Mouse (Mus musculus) limb, embryonic 13.5 days (tissue): ENCODE measurements around the gene Urah. TPM values are rescaled to one million over a fixed set of nuclear protein-coding genes. Genes with fewer than 3 reads are reported as not detected.

Experiments
- ATAC-seq: fragments of 200-750 bp; cut with Nextera tagmentation; 2 replicates; pipeline ENCODE4 v1.8.0; 2017; ENCODE audit warnings: low read depth, moderate number of reproducible peaks, moderate TSS enrichment; ENCODE audit not compliant: low FRiP score
- H3K27ac ChIP-seq: fragments of 300-500 bp; sonication (generic); 2 replicates; pipeline ENCODE4 v1.5.1; 2015; ENCODE audit warnings: inconsistent platforms, mild to moderate bottlenecking, moderate library complexity
- H3K27me3 ChIP-seq: fragments of 300-500 bp; sonication (generic); 2 replicates; pipeline ENCODE4 v1.6.1; 2015; ENCODE audit warnings: mild to moderate bottlenecking, inconsistent platforms
- H3K36me3 ChIP-seq: fragments of 300-500 bp; sonication (generic); 2 replicates; pipeline ENCODE4 v1.6.1; 2015; ENCODE audit warnings: inconsistent platforms, mild to moderate bottlenecking, moderate library complexity
- H3K4me1 ChIP-seq: fragments of 300-500 bp; sonication (generic); 2 replicates; pipeline ENCODE4 v1.6.1; 2015; ENCODE audit warnings: inconsistent platforms
- H3K4me2 ChIP-seq: fragments of 300-500 bp; sonication (generic); replicated peaks from 2 replicates; pipeline ENCODE4 v1.6.1; 2015; ENCODE audit warnings: inconsistent platforms, mild to moderate bottlenecking, moderate library complexity
- H3K4me3 ChIP-seq: fragments of 300-500 bp; sonication (generic); 2 replicates; pipeline ENCODE4 v1.5.1; 2015; ENCODE audit warnings: moderate library complexity, mild to moderate bottlenecking, inconsistent platforms
- H3K9ac ChIP-seq: fragments of 300-500 bp; sonication (generic); 2 replicates; pipeline ENCODE4 v1.6.1; 2015; ENCODE audit warnings: mild to moderate bottlenecking, inconsistent platforms
- H3K9me3 ChIP-seq: fragments of 300-500 bp; sonication (generic); 2 replicates; pipeline ENCODE4 v1.6.1; 2016; ENCODE audit warnings: inconsistent platforms
- WGBS: fragments of 180-500 bp; shearing (Covaris S2); methylation state at CpG from one replicate; pipeline ENCODE4 v1.1.7; 2015; 5-methylcytosine and 5-hydroxymethylcytosine counted together
- polyA plus RNA-seq: library from polyadenylated mRNA; unstranded; fragments of >200 nt; fragmentation: Nextera tagmentation; extraction: Ambion mirVana; gene quantifications from 2 replicates; pipeline ENCODE4 v1.2.1, GENCODE M21; 2015

Gene Urah
- polyA plus RNA-seq: 1.0 and 1.4 TPM in 2 replicates

DNA sequence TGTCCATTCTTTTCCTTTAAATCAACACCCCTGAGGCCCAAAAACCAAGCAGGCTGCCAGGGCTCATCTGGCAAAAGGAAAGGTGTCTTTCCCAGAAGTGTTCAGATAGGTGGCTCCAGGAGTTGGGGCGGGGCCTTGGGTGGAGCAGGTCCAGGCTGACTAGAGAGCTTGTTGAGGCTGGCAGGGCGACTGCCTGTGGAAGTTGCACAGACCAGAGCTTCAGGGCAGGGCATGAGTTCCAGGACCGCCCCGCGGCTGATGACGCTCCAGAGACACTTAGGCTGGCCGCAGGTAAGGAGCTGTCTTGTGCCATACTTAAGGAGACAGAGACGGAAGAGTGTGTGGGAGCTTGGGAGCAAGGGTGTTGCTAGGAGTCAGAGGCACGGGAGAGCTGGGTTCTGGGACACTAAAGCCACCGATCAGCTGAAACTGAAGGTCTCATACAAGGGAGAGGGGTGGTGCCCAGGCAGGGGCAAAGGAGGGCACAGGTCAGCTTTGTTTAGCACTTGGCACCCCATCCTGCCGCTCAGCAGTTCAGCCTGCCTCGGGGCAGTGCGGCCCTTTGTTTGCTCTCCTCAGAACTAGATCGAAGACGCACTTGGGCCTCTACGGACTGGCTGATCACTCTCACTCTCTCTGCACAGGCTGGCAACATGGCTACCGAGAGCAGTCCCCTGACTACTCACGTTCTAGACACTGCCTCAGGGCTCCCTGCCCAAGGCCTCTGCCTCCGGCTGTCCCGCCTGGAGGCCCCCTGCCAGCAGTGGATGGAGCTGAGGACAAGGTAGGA is at the start of gene Urah:
Urah (plus strand) TSS at position 51 of the 790 bp plus-strand sequence.
- Histone ChIP-seq H3K9me3 (no peaks in the 10 kb centered on the region), H3K9ac (no peak within 1 kb of the TSS), H3K27ac (no peak within 1 kb of the TSS), H3K4me3 (no peak within 1 kb of the TSS), H3K36me3 (no peaks in the 10 kb centered on the region), H3K4me2 (no peak within 1 kb of the TSS), H3K27me3 (peaks cover 15% of the 10 kb centered on the region), H3K4me1 (no peaks in the 10 kb centered on the region)
- no peak for ATAC-seq
- 43% methylated on average over 20 of the region's 20 CpGs for WGBS

DNA sequence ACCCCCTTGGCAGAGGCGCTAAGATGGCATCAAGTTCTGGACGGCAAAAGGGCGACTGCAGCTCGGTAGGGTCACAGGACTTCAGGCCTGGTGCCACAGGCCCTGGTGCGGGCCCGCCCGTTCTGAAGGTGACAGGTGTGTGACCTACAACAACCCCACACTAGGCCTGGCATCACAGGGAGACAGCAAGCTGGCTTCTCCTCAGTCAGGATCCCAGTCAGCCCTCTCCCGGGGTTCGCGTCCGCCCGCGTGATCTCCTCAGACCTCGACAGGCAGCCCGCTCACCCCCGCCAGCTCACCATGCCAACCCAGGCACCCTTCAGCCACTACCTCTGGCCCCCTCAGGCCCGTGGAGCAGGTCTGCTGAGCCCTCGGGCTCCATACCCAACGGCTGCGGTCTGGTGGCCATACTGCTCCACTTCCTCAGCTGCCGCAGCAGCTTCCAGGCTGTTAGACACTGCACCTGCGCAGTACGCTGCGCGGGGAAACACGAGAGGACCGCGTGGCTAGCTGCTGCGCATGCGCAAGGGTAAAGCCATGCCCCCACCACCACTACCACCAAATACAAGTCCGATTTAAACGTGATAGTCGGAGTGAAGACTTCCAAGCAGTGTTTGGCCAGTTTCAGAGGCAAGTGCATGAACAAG is 47.3 kb upstream of the Urah start, which contains the start of gene Syce1:
Syce1 (minus strand) TSS at position 447 of the 647 bp plus-strand sequence.
- Histone ChIP-seq H3K36me3 (no peaks in the 10 kb centered on the region), H3K27ac (no peak within 1 kb of the TSS), H3K27me3 (no peaks in the 10 kb centered on the region), H3K9ac (no peak within 1 kb of the TSS), H3K9me3 (no peaks in the 10 kb centered on the region), H3K4me2 (no peak within 1 kb of the TSS), H3K4me3 (no peak within 1 kb of the TSS), H3K4me1 (no peaks in the 10 kb centered on the region)
- WGBS: 81% methylated on average over 33 of the region's 33 CpGs
- ATAC-seq: no peak

DNA sequence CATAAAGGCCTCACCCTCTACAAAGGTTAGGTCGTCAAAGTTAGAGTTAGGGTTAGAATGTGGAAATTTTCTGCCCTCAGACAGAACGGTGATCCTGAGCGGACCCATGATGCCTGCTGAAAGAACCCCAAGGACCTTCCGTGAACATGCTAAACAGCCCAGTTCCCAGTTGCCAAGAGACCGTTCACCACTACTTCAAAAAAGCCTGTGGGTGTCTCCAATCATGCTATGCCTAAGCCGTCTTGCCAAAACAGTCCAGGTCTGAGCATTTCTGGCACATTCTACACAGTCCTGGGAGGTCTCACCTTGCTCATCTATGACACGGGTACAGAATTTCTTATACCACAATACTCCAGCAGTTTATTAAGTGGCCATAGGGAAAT is 46.8 kb upstream of the Urah start:
- no peaks in the 10 kb centered on the region for H3K9me3 ChIP-seq
- no peak overlapping the region for H3K9ac ChIP-seq
- H3K4me2 ChIP-seq: no peak overlapping the region
- no peaks in the 10 kb centered on the region for H3K27me3 ChIP-seq
- H3K4me1 ChIP-seq: no peaks in the 10 kb centered on the region
- 86% methylated on average over 7 of the region's 7 CpGs for WGBS
- H3K36me3 ChIP-seq: no peaks in the 10 kb centered on the region
- no peak overlapping the region for H3K4me3 ChIP-seq
- H3K27ac ChIP-seq: no peak overlapping the region
- ATAC-seq: no peak

DNA sequence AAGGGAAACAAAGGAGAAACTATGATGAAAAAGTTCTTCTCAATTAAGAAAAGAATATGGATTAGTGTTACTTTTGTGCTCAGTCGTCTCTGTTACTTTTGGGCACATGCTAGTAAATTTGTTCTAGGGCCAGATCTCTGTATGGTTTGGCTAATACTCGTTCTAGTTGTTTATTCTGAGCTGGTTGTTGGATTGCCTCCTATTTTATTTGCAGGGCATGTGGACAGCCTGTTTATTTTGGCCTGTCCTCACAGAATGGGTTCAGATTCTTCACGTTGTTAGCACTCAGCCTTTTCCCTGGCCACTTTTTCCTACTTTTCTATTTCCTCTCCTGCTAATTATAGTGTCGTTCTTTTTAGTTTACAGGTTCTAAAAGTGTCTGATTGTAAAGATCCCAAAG is 41.3 kb upstream of the Urah start:
- H3K27me3 ChIP-seq: no peaks in the 10 kb centered on the region
- H3K4me1 ChIP-seq: no peaks in the 10 kb centered on the region
- no peak for ATAC-seq
- no peak overlapping the region for H3K4me3 ChIP-seq
- H3K36me3 ChIP-seq: no peaks in the 10 kb centered on the region
- WGBS: 62% methylated on average over 4 of the region's 4 CpGs
- no peak overlapping the region for H3K27ac ChIP-seq
- H3K9me3 ChIP-seq: no peaks in the 10 kb centered on the region
- no peak overlapping the region for H3K4me2 ChIP-seq
- H3K9ac ChIP-seq: no peak overlapping the region

DNA sequence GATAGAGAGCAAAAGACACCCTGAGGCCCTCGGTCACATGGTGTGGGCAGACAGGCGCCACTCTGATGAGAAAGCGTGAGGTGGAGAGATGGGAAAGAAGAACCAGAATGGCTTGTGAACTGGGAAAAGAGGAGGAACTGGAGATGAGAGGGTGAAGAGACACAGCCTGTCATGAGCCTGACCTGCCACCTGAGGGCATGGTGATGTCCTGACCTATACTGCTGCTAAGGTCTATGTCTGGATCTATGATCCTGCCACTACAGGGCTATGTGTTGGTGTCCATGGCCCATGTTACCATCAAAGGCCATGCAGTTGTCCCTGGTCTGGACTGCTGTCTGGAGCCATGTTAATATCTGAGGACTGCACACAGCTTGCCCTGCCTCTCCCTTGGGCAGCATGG is 37.2 kb upstream of the Urah start:
- H3K36me3 ChIP-seq: no peaks in the 10 kb centered on the region
- no peak overlapping the region for H3K4me2 ChIP-seq
- H3K4me3 ChIP-seq: no peak overlapping the region
- H3K9ac ChIP-seq: no peak overlapping the region
- no peak for ATAC-seq
- WGBS: 82% methylated on average over 3 of the region's 3 CpGs
- no peaks in the 10 kb centered on the region for H3K4me1 ChIP-seq
- H3K27me3 ChIP-seq: no peaks in the 10 kb centered on the region
- H3K27ac ChIP-seq: no peak overlapping the region
- H3K9me3 ChIP-seq: no peaks in the 10 kb centered on the region

DNA sequence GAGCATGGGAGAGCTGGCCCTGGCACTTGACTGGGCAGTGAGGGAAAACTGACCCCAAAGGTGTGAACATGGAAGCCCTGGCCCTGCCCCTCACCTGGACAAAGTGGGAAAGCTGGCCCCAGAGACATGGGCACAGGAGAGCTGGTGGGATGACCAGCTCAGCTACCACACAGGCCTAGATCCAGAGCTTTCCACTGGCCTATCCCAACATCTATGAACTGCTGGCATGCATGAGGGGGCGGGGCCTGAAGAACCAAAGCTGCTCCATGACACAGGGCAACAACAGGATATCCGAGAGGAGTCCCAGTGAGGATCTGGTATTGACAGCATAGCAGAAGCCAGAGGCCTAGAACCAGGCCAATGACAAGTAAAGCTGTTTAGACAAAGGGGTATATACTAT is 36.6 kb upstream of the Urah start:
- Histone ChIP-seq H3K9me3 (no peaks in the 10 kb centered on the region), H3K4me3 (no peak overlapping the region), H3K4me2 (no peak overlapping the region), H3K9ac (no peak overlapping the region), H3K4me1 (no peaks in the 10 kb centered on the region), H3K27ac (no peak overlapping the region), H3K27me3 (no peaks in the 10 kb centered on the region), H3K36me3 (no peaks in the 10 kb centered on the region)
- WGBS: 65% methylated on average over 2 of the region's 2 CpGs
- ATAC-seq: no peak

DNA sequence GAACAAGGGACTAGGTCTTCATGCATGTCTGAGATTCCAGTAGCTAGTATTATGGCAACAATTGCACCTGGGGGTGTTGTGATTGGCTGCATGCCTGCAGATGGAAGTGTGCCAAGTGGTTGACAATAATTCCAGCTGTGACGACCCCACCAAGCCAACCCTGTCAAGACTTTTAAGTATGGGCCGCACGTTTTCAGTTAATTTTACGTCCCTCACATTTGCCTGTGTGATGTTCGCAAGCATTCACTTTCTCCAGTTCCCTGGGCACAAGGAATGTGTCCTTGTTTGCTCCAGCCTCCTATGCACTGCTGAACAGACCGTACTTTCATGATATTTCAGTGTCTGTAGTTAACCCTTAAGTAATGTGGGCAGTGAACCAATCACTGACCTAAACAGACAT is 32.2 kb upstream of the Urah start:
- Histone ChIP-seq H3K9ac (no peak overlapping the region), H3K9me3 (no peaks in the 10 kb centered on the region), H3K27ac (no peak overlapping the region), H3K36me3 (no peaks in the 10 kb centered on the region), H3K27me3 (no peaks in the 10 kb centered on the region), H3K4me1 (no peaks in the 10 kb centered on the region), H3K4me3 (no peak overlapping the region), H3K4me2 (no peak overlapping the region)
- ATAC-seq: no peak
- WGBS: 42% methylated on average over 6 of the region's 6 CpGs

DNA sequence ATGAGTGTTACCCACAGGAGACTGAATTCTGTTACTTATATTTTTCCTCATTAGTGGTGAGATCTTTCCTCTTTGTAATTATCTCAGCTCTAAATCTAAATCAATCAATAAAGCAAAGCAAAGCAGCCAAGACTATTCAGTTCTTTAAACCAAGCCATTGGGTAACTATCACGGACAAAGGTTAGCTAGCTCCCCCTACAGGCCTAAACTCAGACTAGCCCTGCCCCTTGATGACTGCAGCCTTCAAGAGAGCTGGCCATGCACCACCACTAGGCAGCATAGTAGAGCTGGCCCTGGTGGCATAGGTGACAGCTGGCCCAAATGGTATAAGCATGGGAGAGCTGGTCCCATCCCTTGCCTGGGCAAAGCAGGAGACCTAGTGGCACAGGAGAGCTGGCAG is 29.1 kb upstream of the Urah start:
- WGBS: 31% methylated on average over 1 of the region's 1 CpGs

DNA sequence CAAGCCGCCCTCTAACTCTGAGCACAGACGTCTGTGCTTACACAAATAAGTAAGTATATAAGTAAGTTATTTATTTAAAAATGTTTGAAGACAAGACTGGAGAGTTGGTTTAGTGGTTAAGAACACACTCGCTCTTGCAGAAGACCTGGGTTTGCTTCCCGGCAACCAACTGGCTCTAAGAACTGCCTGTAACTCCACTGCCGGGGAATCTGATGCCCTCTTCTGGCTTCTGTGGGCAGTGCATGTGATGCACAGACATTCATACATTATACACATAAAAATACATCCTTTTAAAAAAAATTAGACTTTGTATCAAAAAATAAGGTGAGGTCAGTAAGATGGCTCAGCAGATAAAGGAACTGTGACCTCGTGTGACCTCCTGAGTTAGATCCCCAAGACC is 24.3 kb upstream of the Urah start:
- Histone ChIP-seq H3K4me2 (no peak overlapping the region), H3K4me3 (no peak overlapping the region), H3K36me3 (peaks cover 30% of the 10 kb centered on the region), H3K27ac (no peak overlapping the region), H3K9ac (no peak overlapping the region), H3K9me3 (no peaks in the 10 kb centered on the region), H3K27me3 (no peaks in the 10 kb centered on the region), H3K4me1 (no peaks in the 10 kb centered on the region)
- WGBS: 95% methylated on average over 6 of the region's 6 CpGs
- no peak for ATAC-seq

More for the DNA sequence above, 29.1 kb upstream of the Urah start:
- H3K27ac ChIP-seq: no peak overlapping the region
- H3K27me3 ChIP-seq: no peaks in the 10 kb centered on the region
- ATAC-seq: no peak
- H3K4me3 ChIP-seq: no peak overlapping the region
- H3K4me1 ChIP-seq: no peaks in the 10 kb centered on the region
- no peaks in the 10 kb centered on the region for H3K9me3 ChIP-seq
- H3K36me3 ChIP-seq: peaks cover 5% of the 10 kb centered on the region
- no peak overlapping the region for H3K4me2 ChIP-seq
- H3K9ac ChIP-seq: no peak overlapping the region

DNA sequence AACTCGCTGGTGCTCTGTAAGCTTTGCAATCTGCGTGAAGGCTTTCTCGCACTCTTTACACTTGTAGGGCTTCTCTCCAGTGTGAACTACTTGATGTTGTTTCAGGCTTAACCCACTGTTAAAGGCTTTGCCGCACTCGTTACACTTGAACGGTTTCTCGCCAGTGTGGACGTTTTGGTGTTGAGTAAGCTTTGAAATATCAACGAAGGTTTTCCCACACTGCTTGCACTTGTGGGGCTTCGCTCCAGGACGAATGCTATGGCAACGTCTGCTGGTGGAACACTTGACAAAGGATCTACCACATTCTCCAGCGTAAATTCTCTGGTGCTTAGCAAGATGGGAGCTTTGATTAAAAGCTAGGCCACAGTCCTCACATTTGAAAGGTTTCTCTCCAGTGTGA is 23.1 kb upstream of the Urah start:
- Histone ChIP-seq H3K4me2 (no peak overlapping the region), H3K27me3 (no peaks in the 10 kb centered on the region), H3K4me1 (no peaks in the 10 kb centered on the region), H3K36me3 (peaks cover 30% of the 10 kb centered on the region), H3K9me3 (no peaks in the 10 kb centered on the region), H3K4me3 (no peak overlapping the region), H3K27ac (no peak overlapping the region), H3K9ac (no peak overlapping the region)
- WGBS: 91% methylated on average over 13 of the region's 13 CpGs
- no peak for ATAC-seq

DNA sequence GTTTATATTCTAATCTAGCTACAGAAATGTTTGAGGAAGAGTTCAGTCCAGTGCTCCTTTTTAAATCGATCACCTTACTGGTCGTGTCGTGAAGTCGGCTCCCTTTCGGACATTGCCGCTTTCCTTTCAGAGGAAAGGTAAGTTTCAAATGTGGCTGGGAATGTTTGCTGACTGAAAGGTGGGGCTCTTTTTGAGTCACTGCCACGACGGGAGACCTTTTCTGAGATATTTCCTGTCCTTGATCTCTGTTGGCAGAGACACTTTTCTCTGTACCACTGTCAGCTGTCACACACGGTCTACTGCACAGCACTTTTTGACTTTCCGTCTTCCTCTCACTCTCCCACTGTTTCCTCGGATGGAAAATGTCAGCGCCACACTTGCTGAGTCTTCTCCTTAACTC is 22.0 kb upstream of the Urah start:
- Histone ChIP-seq H3K9ac (no peak overlapping the region), H3K27me3 (no peaks in the 10 kb centered on the region), H3K4me2 (no peak overlapping the region), H3K27ac (no peak overlapping the region), H3K4me3 (no peak overlapping the region), H3K4me1 (no peaks in the 10 kb centered on the region), H3K36me3 (peaks cover 30% of the 10 kb centered on the region), H3K9me3 (no peaks in the 10 kb centered on the region)
- 93% methylated on average over 12 of the region's 12 CpGs for WGBS
- ATAC-seq: no peak

DNA sequence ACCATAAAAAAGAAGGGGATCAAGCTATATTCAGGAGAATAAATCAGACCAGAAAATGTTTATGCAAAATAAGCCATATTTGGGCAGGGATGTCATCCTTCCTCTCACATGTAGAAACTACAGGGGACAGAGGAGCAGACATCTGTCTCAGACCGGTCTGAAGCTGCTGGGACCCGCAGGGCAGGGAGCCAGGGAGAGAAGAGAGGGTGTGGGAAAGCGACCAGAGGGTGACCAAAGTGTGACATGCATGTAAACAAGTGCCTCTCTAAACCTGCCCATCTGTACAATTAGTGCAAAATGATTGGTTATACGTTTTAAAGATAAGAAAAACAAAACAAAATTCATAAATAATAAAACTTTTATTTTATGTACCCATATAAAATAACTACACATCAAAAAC is 14.6 kb upstream of the Urah start:
- no peak for ATAC-seq
- Histone ChIP-seq H3K27me3 (no peaks in the 10 kb centered on the region), H3K9ac (no peak overlapping the region), H3K27ac (no peak overlapping the region), H3K4me1 (peaks cover 3% of the 10 kb centered on the region; the same call in 1 of the 2 replicates), H3K4me2 (no peak overlapping the region), H3K36me3 (no peaks in the 10 kb centered on the region), H3K9me3 (no peaks in the 10 kb centered on the region), H3K4me3 (no peak overlapping the region)
- 69% methylated on average over 4 of the region's 4 CpGs for WGBS

DNA sequence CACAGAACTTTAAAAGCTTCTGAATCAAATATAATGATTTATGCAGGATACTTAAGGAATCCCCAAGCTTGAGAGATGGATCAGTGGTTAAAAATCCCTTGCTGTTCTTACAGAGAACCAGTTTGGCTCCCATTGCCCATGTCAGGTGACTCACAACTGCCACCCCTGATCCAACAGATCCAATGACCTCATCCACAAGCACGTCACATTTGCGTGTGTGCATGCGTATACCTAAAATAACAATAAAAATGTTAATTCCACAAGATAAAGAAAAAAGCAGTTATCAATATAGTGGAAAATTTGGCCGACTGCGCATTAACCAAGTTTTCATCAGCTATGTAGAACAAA is 13.5 kb upstream of the Urah start:
- Histone ChIP-seq H3K27ac (no peak overlapping the region), H3K4me3 (peak overlapping the region; percentile 57), H3K36me3 (no peaks in the 10 kb centered on the region), H3K4me1 (peaks cover 3% of the 10 kb centered on the region; the same call in 1 of the 2 replicates), H3K9ac (no peak overlapping the region), H3K4me2 (peak overlapping the region; percentile 80), H3K27me3 (no peaks in the 10 kb centered on the region), H3K9me3 (no peaks in the 10 kb centered on the region)
- ATAC-seq: no peak
- WGBS: 49% methylated on average over 5 of the region's 5 CpGs
